16 mouse cellular contexts compared by ENCODE assay signal in genomic region chr5:103846609-103847008, GRCm38 (mm10).
DNase-seq lines count a peak whose midpoint lies in the region; ATAC-seq and TF ChIP-seq lines count a peak whose summit lies in the region.
"Had no signal": no experiment of that assay in that cellular context is flagged by ENCODE, and none has a peak within 500 bp of the region (broad histone marks: within the 10 kb centered on the region; RNA-seq: fewer than 3 reads in every experiment).

No protein-coding gene starts in this region.

- H3K9ac ChIP-seq in kidney, postnatal 0 days (ENCODE audit: low read depth, low read length): no peak overlapping the region
- H3K9ac ChIP-seq: embryonic facial prominence, embryonic 13.5 days; heart, embryonic 12.5 days; liver, embryonic 13.5 days had no signal

- no peaks in the 10 kb centered on the region for H3K27me3 ChIP-seq in kidney, adult 2 months (replicated peaks; ENCODE audit: control insufficient read depth, insufficient read depth, low read length)
- H3K27me3 ChIP-seq in embryonic facial prominence, embryonic 10.5 days (replicated peaks; ENCODE audit: low read depth, poor library complexity, severe bottlenecking): no peaks in the 10 kb centered on the region; the same call in 1 of the 2 replicates
- no peaks in the 10 kb centered on the region for H3K27me3 ChIP-seq in kidney, postnatal 0 days (ENCODE audit: insufficient read depth, low read length)
- H3K27me3 ChIP-seq: heart, embryonic 12.5 days; liver, embryonic 13.5 days had no signal

- no peak overlapping the region for H3K27ac ChIP-seq in kidney, adult 2 months (ENCODE audit: insufficient read depth, low read depth, low read length)
- no peak overlapping the region for H3K27ac ChIP-seq in embryonic facial prominence, embryonic 10.5 days (replicated peaks)
- H3K27ac ChIP-seq in kidney, postnatal 0 days: no peak overlapping the region
- H3K27ac ChIP-seq: liver, embryonic 13.5 days had no signal

- H3K4me1 ChIP-seq in kidney, adult 2 months (ENCODE audit: control insufficient read depth, insufficient read depth, low read length): peaks cover 23% of the 10 kb centered on the region
- peaks cover 28% of the 10 kb centered on the region for H3K4me1 ChIP-seq in embryonic facial prominence, embryonic 10.5 days
- H3K4me1 ChIP-seq in kidney, postnatal 0 days (replicated peaks; ENCODE audit: insufficient read depth, low read length): no peaks in the 10 kb centered on the region
- H3K4me1 ChIP-seq: liver, embryonic 13.5 days had no signal

- WGBS in kidney, adult 2 months: 48% methylated on average over 5 of the region's 5 CpGs
- 36% methylated on average over 5 of the region's 5 CpGs for WGBS in embryonic facial prominence, embryonic 10.5 days
- WGBS in kidney, postnatal 0 days: 30% methylated on average over 5 of the region's 5 CpGs

- H3K9me3 ChIP-seq in embryonic facial prominence, embryonic 10.5 days: no peaks in the 10 kb centered on the region
- no peaks in the 10 kb centered on the region for H3K9me3 ChIP-seq in kidney, postnatal 0 days (replicated peaks; ENCODE audit: low read length)
- H3K9me3 ChIP-seq: embryonic facial prominence, embryonic 13.5 days; G1E; heart, embryonic 12.5 days; liver, embryonic 13.5 days; midbrain, embryonic 10.5 days had no signal

- H3K4me3 ChIP-seq in kidney, adult 2 months (ENCODE audit: insufficient read depth, low read depth, low read length): no peak overlapping the region
- H3K4me3 ChIP-seq in embryonic facial prominence, embryonic 10.5 days: no peak overlapping the region
- no peak overlapping the region for H3K4me3 ChIP-seq in kidney, postnatal 0 days (replicated peaks; ENCODE audit: low read depth, low read length)
- H3K4me3 ChIP-seq: embryonic facial prominence, embryonic 13.5 days; heart, embryonic 12.5 days; liver, embryonic 13.5 days; midbrain, embryonic 10.5 days had no signal

- ATAC-seq in kidney, postnatal 0 days (replicated peaks; ENCODE audit: low FRiP score, low read depth): no peak; the same call in 1 of the 2 replicates
- ATAC-seq: CD4-positive, CD25-positive, alpha-beta regulatory T cell, adult 4 months had no signal

- no peak for TF ChIP-seq CTCF in kidney, adult 2 months (conservative IDR thresholded peaks at IDR 0.05; ENCODE audit: insufficient read depth, insufficient read length, low read depth, low read length)
- no peak for TF ChIP-seq CTCF in kidney, postnatal 0 days (IDR thresholded peaks at IDR 0.05; ENCODE audit: low read depth)

- TF ChIP-seq POLR2A in kidney, adult 2 months (IDR thresholded peaks at IDR 0.05; ENCODE audit: low read depth, low read length): no peak

- no peak overlapping the region for H3K4me2 ChIP-seq in kidney, postnatal 0 days (ENCODE audit: low read length)
- H3K4me2 ChIP-seq: embryonic facial prominence, embryonic 13.5 days; heart, embryonic 12.5 days; liver, embryonic 13.5 days had no signal

- peaks cover 4% of the 10 kb centered on the region for H3K36me3 ChIP-seq in kidney, adult 2 months (ENCODE audit: control insufficient read depth, insufficient read depth, low read length)
- H3K36me3 ChIP-seq in embryonic facial prominence, embryonic 10.5 days (replicated peaks): peaks cover 44% of the 10 kb centered on the region
- H3K36me3 ChIP-seq in kidney, postnatal 0 days (ENCODE audit: insufficient read depth, low read length): peaks cover 52% of the 10 kb centered on the region

- DNase-seq in kidney, adult 2 months: peak; percentile 30
- no peak for DNase-seq in kidney, postnatal 4 days
- DNase-seq in embryo, embryonic 10.5 days (ENCODE audit: low spot score): peak; percentile 17
- peak; percentile 53 for DNase-seq in embryonic facial prominence, embryonic 10.5 days (ENCODE audit: low spot score)
- DNase-seq in kidney, postnatal 0 days (ENCODE audit: low spot score): peak; percentile 68
- DNase-seq in left cerebral cortex, adult 9 months (ENCODE audit: low spot score in 2 of 2): no peak
- DNase-seq in adrenal gland, postnatal 4 days (ENCODE audit: low spot score in 2 of 2): no peak
- no peak for DNase-seq in layer of hippocampus, postnatal 36 days
- DNase-seq: liver, embryonic 13.5 days; lung, postnatal 4 days; thymus, adult 18-20 months had no signal

Comparison
In these comparisons a context has a peak if more than half of its experiments do, and no peak if none do; other contexts are left out.
1. DNase-seq: peak in kidney, adult 2 months (single experiment), embryo, embryonic 10.5 days (single experiment), embryonic facial prominence, embryonic 10.5 days (single experiment) and kidney, postnatal 0 days (single experiment); none in kidney, postnatal 4 days (0 of 2), left cerebral cortex, adult 9 months (0 of 2), adrenal gland, postnatal 4 days (0 of 2) and layer of hippocampus, postnatal 36 days (0 of 2).